Mouse (Mus musculus): Measurements from ENCODE around the gene Lsamp. TPM values are rescaled to one million over a fixed set of nuclear protein-coding genes. Genes with fewer than 3 reads are reported as not detected.

Gene Lsamp
- polyA plus RNA-seq, 1 experiment = 0.31 TPM

GRCm38 (mm10) chr16:40234151-40234895, 250.2 kb downstream of the Lsamp start:
- no peak overlapping the region for H3K27ac ChIP-seq (ENCODE audit: control insufficient read depth, insufficient read depth, low read depth, low read length)
- TF ChIP-seq CTCF (IDR thresholded peaks at IDR 0.05; ENCODE audit: control insufficient read depth, insufficient read depth, insufficient replicate concordance, low read depth, low read length) (no peak), POLR2A (IDR thresholded peaks at IDR 0.05; ENCODE audit: control insufficient read depth, low read depth, low read length) (no peak)
- no peak overlapping the region for H3K4me3 ChIP-seq (ENCODE audit: control insufficient read depth, low read depth, low read length)
- H3K4me1 ChIP-seq (ENCODE audit: control insufficient read depth, insufficient read depth, low read length) = no peaks in the 10 kb centered on the region
- no peaks in the 10 kb centered on the region for H3K36me3 ChIP-seq (ENCODE audit: control insufficient read depth, insufficient read depth, low read length)
- H3K27me3 ChIP-seq (ENCODE audit: control insufficient read depth, insufficient read depth, low read length) = no peaks in the 10 kb centered on the region

- Histone ChIP-seq H3K36me3 (ENCODE audit: control insufficient read depth, insufficient read depth, low read length) (no peaks in the 10 kb centered on the region), H3K27me3 (ENCODE audit: control insufficient read depth, insufficient read depth, low read length) (no peaks in the 10 kb centered on the region), H3K4me3 (ENCODE audit: control insufficient read depth, low read depth, low read length) (no peak overlapping the region), H3K27ac (ENCODE audit: control insufficient read depth, insufficient read depth, low read depth, low read length) (no peak overlapping the region), H3K4me1 (ENCODE audit: control insufficient read depth, insufficient read depth, low read length) (no peaks in the 10 kb centered on the region)
- TF ChIP-seq POLR2A (IDR thresholded peaks at IDR 0.05; ENCODE audit: control insufficient read depth, low read depth, low read length) = no peak
- no peak for TF ChIP-seq CTCF (IDR thresholded peaks at IDR 0.05; ENCODE audit: control insufficient read depth, insufficient read depth, insufficient replicate concordance, low read depth, low read length)
Observed at GRCm38 (mm10) chr16:40271859-40272258, 287.7 kb downstream of the Lsamp start.

GRCm38 (mm10) chr16:40290132-40290531, 306.0 kb downstream of the Lsamp start:
- Histone ChIP-seq H3K27ac (ENCODE audit: control insufficient read depth, insufficient read depth, low read depth, low read length) (no peak overlapping the region), H3K4me3 (ENCODE audit: control insufficient read depth, low read depth, low read length) (no peak overlapping the region), H3K4me1 (ENCODE audit: control insufficient read depth, insufficient read depth, low read length) (no peaks in the 10 kb centered on the region), H3K36me3 (ENCODE audit: control insufficient read depth, insufficient read depth, low read length) (no peaks in the 10 kb centered on the region), H3K27me3 (ENCODE audit: control insufficient read depth, insufficient read depth, low read length) (no peaks in the 10 kb centered on the region)
- no peak for TF ChIP-seq POLR2A (IDR thresholded peaks at IDR 0.05; ENCODE audit: control insufficient read depth, low read depth, low read length)
- no peak for TF ChIP-seq CTCF (IDR thresholded peaks at IDR 0.05; ENCODE audit: control insufficient read depth, insufficient read depth, insufficient replicate concordance, low read depth, low read length)

- H3K4me1 ChIP-seq (ENCODE audit: control insufficient read depth, insufficient read depth, low read length) = no peaks in the 10 kb centered on the region
- H3K27me3 ChIP-seq (ENCODE audit: control insufficient read depth, insufficient read depth, low read length) = no peaks in the 10 kb centered on the region
- no peak overlapping the region for H3K27ac ChIP-seq (ENCODE audit: control insufficient read depth, insufficient read depth, low read depth, low read length)
- no peak overlapping the region for H3K4me3 ChIP-seq (ENCODE audit: control insufficient read depth, low read depth, low read length)
- no peaks in the 10 kb centered on the region for H3K36me3 ChIP-seq (ENCODE audit: control insufficient read depth, insufficient read depth, low read length)
- no peak for TF ChIP-seq POLR2A (IDR thresholded peaks at IDR 0.05; ENCODE audit: control insufficient read depth, low read depth, low read length)
- no peak for TF ChIP-seq CTCF (IDR thresholded peaks at IDR 0.05; ENCODE audit: control insufficient read depth, insufficient read depth, insufficient replicate concordance, low read depth, low read length)
Observed at GRCm38 (mm10) chr16:40294296-40294882, 310.2 kb downstream of the Lsamp start.

GRCm38 (mm10) chr16:40295240-40295639, 311.1 kb downstream of the Lsamp start:
- H3K4me1 ChIP-seq (ENCODE audit: control insufficient read depth, insufficient read depth, low read length) = no peaks in the 10 kb centered on the region
- TF ChIP-seq CTCF (IDR thresholded peaks at IDR 0.05; ENCODE audit: control insufficient read depth, insufficient read depth, insufficient replicate concordance, low read depth, low read length) = no peak
- TF ChIP-seq POLR2A (IDR thresholded peaks at IDR 0.05; ENCODE audit: control insufficient read depth, low read depth, low read length) = no peak
- H3K4me3 ChIP-seq (ENCODE audit: control insufficient read depth, low read depth, low read length) = no peak overlapping the region
- H3K27ac ChIP-seq (ENCODE audit: control insufficient read depth, insufficient read depth, low read depth, low read length) = no peak overlapping the region
- H3K27me3 ChIP-seq (ENCODE audit: control insufficient read depth, insufficient read depth, low read length) = no peaks in the 10 kb centered on the region
- no peaks in the 10 kb centered on the region for H3K36me3 ChIP-seq (ENCODE audit: control insufficient read depth, insufficient read depth, low read length)

GRCm38 (mm10) chr16:40307666-40308065, 323.5 kb downstream of the Lsamp start:
- Histone ChIP-seq H3K36me3 (ENCODE audit: control insufficient read depth, insufficient read depth, low read length) (no peaks in the 10 kb centered on the region), H3K27ac (ENCODE audit: control insufficient read depth, insufficient read depth, low read depth, low read length) (no peak overlapping the region), H3K4me3 (ENCODE audit: control insufficient read depth, low read depth, low read length) (no peak overlapping the region), H3K27me3 (ENCODE audit: control insufficient read depth, insufficient read depth, low read length) (no peaks in the 10 kb centered on the region), H3K4me1 (ENCODE audit: control insufficient read depth, insufficient read depth, low read length) (no peaks in the 10 kb centered on the region)
- TF ChIP-seq CTCF (IDR thresholded peaks at IDR 0.05; ENCODE audit: control insufficient read depth, insufficient read depth, insufficient replicate concordance, low read depth, low read length) (no peak), POLR2A (IDR thresholded peaks at IDR 0.05; ENCODE audit: control insufficient read depth, low read depth, low read length) (no peak)

- H3K27ac ChIP-seq (ENCODE audit: control insufficient read depth, insufficient read depth, low read depth, low read length) = no peak overlapping the region
- no peaks in the 10 kb centered on the region for H3K36me3 ChIP-seq (ENCODE audit: control insufficient read depth, insufficient read depth, low read length)
- H3K4me1 ChIP-seq (ENCODE audit: control insufficient read depth, insufficient read depth, low read length) = no peaks in the 10 kb centered on the region
- TF ChIP-seq POLR2A (IDR thresholded peaks at IDR 0.05; ENCODE audit: control insufficient read depth, low read depth, low read length) (no peak), CTCF (IDR thresholded peaks at IDR 0.05; ENCODE audit: control insufficient read depth, insufficient read depth, insufficient replicate concordance, low read depth, low read length) (no peak)
- no peak overlapping the region for H3K4me3 ChIP-seq (ENCODE audit: control insufficient read depth, low read depth, low read length)
- H3K27me3 ChIP-seq (ENCODE audit: control insufficient read depth, insufficient read depth, low read length) = no peaks in the 10 kb centered on the region
Observed at GRCm38 (mm10) chr16:40316199-40316598, 332.0 kb downstream of the Lsamp start.
